Mouse (Mus musculus) megakaryocyte-erythroid progenitor cell, adult 5 weeks (primary cell): Measurements from ENCODE around the gene Rab42. TPM values are rescaled to one million over a fixed set of nuclear protein-coding genes. Genes with fewer than 3 reads are reported as not detected.

Experiments
- polyA plus RNA-seq: library from polyadenylated mRNA; stranded (reverse); fragments of >175 nt; gene quantifications from 2 replicates; pipeline ENCODE4 v1.2.3, GENCODE M21; 2012

Rab42 gene
- polyA plus RNA-seq, result 0.21 and 0.25 TPM in 2 replicates

GRCm38 (mm10) chr4:132302939-132303479, at the start of gene Rab42:
TSS of gene Rab42 (minus strand) at chr4:132303385.

DNA sequence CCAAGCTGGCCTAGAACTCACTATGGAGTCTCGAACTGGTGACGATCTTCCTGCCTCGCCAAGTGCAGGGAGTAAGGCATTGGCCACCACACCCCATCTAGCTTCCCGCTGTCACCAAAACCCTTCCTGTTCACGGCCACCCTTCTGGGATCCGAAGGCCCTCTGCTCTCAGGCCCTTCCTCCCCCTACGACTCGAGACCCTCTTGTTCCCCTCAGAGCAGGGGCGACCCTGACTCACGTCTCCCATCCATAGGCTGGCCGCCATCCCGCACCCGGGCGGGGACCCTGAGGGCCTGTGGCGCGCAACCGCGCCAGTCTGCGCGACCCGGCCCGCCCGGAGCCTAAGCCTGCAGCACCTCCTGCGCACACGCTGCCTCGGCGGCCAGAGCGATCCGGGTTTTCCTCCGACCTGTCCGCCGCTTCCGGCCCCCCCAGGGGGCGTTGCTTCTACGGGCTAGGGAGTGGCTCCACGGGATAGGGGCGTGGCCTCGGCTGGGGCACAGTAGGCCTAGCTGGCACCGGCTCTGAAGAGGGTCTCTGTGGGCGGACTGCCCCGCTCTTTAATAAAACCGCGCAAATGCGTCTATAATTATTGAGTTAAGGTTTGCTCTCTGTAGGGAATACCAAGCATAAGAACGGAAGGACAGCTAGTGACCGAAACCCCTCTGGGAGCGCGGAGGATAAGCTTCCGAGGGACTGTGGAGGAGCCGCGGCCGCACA, 26.1 kb upstream of the Rab42 start, which contains the start of gene Trnau1ap:
TSS of gene Trnau1ap (minus strand) at position 424 of the 720 bp plus-strand sequence.

GRCm38 (mm10) chr4:132274156-132274862, 28.9 kb downstream of the Rab42 start, which contains the start of gene Taf12:
TSS of gene Taf12 (plus strand) at chr4:132274375.

DNA sequence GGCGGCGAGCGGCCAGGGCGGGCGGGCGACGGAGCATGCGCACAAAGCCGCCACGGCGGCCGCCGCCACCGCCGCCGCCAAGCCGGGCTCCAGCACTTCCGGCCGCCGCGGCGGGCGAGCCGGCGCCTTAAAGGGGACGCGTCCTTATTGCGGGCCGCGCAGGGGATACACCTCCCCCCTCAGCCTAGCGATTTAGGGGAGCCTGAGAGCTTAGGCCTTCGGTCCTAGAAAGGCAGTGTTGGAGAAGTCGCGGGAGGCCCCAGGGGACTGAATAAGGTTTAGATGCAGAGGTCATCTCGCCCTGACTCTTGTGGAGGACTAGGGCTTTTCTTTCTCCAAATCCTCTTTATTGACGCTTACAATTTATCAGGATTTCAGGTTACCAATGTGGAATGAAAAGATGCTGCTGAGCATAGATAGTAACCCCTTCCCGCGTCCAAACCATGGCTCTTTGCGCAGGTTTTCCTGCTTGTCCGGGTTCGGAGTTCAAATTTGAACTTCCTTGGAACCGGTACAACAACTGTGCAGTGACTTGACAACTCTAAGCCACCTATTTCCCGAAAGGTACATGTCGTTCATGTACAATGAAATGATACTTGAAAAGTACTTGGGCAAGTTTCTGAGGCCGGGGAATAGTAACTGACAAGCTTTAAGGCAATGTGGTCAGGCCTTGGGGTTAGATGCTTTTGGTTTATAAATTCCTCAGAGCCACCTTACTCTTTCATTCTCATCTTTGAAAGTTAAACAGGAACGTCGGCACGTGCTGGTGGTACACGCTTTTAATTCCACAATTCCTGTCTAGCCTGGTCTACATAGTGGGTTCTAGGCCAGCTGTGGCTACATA, 41.4 kb downstream of the Rab42 start, which contains the start of gene Gmeb1:
TSS of gene Gmeb1 (minus strand) at position 89 of the 844 bp plus-strand sequence.

Other genes starting within 250 kb of the Rab42 start
- 0.28 and 0.60 TPM in 2 replicates for gene Gm10300, start 228.7 kb downstream of the Rab42 start, polyA plus RNA-seq
- 36.6 and 47.6 TPM in 2 replicates for gene Epb41, start 228.1 kb downstream of the Rab42 start, polyA plus RNA-seq
- gene Oprd1, start 158.9 kb downstream of the Rab42 start, polyA plus RNA-seq, result not detected in 2 replicates
- gene Ythdf2, start 91.1 kb downstream of the Rab42 start, polyA plus RNA-seq, result 53.1 and 53.9 TPM in 2 replicates
- 15.6 and 16.0 TPM in 2 replicates for gene Gmeb1, start 41.8 kb downstream of the Rab42 start, polyA plus RNA-seq
- 14.5 and 15.9 TPM in 2 replicates for gene Taf12, start 29.0 kb downstream of the Rab42 start, polyA plus RNA-seq
- gene Trnau1ap, start 26.2 kb upstream of the Rab42 start, polyA plus RNA-seq, result 51.6 and 62.1 TPM in 2 replicates
- gene Rcc1, start 50.2 kb upstream of the Rab42 start, polyA plus RNA-seq, result 57.3 and 58.2 TPM in 2 replicates
- gene Phactr4, start 119.1 kb upstream of the Rab42 start, polyA plus RNA-seq, result 11.8 and 14.4 TPM in 2 replicates
- gene Med18, start 160.5 kb upstream of the Rab42 start, polyA plus RNA-seq, result 2.5 and 2.9 TPM in 2 replicates
- 13.7 and 17.3 TPM in 2 replicates for gene Sesn2, start 207.1 kb upstream of the Rab42 start, polyA plus RNA-seq
- gene Atpif1, start 230.3 kb upstream of the Rab42 start, polyA plus RNA-seq, result 213 and 290 TPM in 2 replicates
- 128 and 155 TPM in 2 replicates for gene Dnajc8, start 232.2 kb upstream of the Rab42 start, polyA plus RNA-seq